Mouse (Mus musculus): Measurements from ENCODE around the gene Olfr12. TPM values are rescaled to one million over a fixed set of nuclear protein-coding genes. Genes with fewer than 3 reads are reported as not detected.

The Olfr12 gene
- total RNA-seq (2014; rRNA removed): not detected in 2 replicates
- not detected in 2 replicates for polyA plus RNA-seq (2012; rRNA removed)

DNA sequence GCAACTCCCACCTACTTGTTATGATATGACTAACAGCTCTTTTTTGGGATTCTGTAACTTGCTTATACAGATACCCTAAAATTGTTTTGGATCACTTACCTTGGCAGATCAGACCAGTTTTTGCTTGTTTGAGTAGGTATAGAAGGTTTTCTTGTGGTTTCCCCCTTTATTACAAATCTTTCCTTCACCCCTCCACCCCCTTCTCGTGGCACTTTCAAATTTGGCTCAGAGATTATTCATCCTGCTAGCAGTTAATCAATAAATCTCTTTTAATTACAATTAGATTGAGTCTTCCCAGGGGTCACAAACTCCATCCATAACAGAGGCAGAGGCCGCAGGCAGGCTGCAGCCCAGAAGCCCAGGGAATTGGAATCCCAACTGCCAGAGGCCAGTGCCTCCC is at the start of gene Olfr12:
TSS of gene Olfr12 (plus strand) at position 301 of the 400 bp plus-strand sequence.
- 59% methylated on average over 2 of the region's 2 CpGs for WGBS
- TF ChIP-seq POLR2A (IDR thresholded peaks at IDR 0.05; ENCODE audit: extremely low read depth, insufficient read depth, low read length) (no peak), CTCF (IDR thresholded peaks at IDR 0.05; ENCODE audit: low read depth, low read length) (no peak)
- Histone ChIP-seq H3K79me2 (ENCODE audit: control insufficient read depth, insufficient read depth, low read length) (no peaks in the 10 kb centered on the region), H3K4me1 (ENCODE audit: control insufficient read depth, insufficient read depth, low read length) (no peaks in the 10 kb centered on the region), H3K9ac (ENCODE audit: low read depth, low read length) (no peak within 1 kb of the TSS), H3K4me3 (ENCODE audit: insufficient read depth, low read depth, low read length) (no peak within 1 kb of the TSS), H3K36me3 (ENCODE audit: control insufficient read depth, insufficient read depth, low read length) (no peaks in the 10 kb centered on the region), H3K27me3 (ENCODE audit: control insufficient read depth, insufficient read depth, low read length) (no peaks in the 10 kb centered on the region), H3K27ac (replicated peaks; ENCODE audit: insufficient read depth, low read depth, low read length) (no peak within 1 kb of the TSS)
- DNase-seq (ENCODE audit: extremely low read depth, low read depth, low spot score): no peak

DNA sequence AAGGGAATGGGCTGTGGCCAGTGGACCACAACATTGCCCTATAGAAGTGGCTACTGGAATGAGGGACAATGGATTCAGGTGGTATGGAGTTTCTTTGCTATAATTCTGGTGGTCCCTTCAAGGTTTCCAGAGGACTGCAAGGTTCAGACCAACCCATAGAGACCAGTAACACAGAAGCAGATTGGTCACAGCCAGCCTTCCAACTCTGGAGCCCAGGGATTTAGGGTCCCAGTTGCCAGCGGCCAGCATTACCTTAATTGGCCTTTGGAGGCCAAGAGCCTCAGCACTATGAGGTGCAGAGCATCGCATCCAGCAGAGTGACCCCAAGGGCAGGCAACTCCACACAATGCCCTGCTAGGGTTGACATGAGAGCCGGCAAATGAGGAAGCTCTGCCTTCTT is 46.6 kb upstream of the Olfr12 start, which contains the start of gene Olfr1413:
TSS of gene Olfr1413 (plus strand) at position 301 of the 400 bp plus-strand sequence.
- H3K9ac ChIP-seq (ENCODE audit: low read depth, low read length): no peak within 1 kb of the TSS
- no peaks in the 10 kb centered on the region for H3K36me3 ChIP-seq (ENCODE audit: control insufficient read depth, insufficient read depth, low read length)
- 0 out of 2 replicates have a peak, but pooled peaks cover 2% of the 10 kb centered on the region for H3K27me3 ChIP-seq (ENCODE audit: control insufficient read depth, insufficient read depth, low read length)
- 89% methylated on average over 3 of the region's 3 CpGs for WGBS
- no peak for DNase-seq (ENCODE audit: extremely low read depth, low read depth, low spot score)
- TF ChIP-seq POLR2A (IDR thresholded peaks at IDR 0.05; ENCODE audit: extremely low read depth, insufficient read depth, low read length): no peak
- no peaks in the 10 kb centered on the region for H3K4me1 ChIP-seq (ENCODE audit: control insufficient read depth, insufficient read depth, low read length)
- H3K79me2 ChIP-seq (ENCODE audit: control insufficient read depth, insufficient read depth, low read length): no peaks in the 10 kb centered on the region
- H3K27ac ChIP-seq (replicated peaks; ENCODE audit: insufficient read depth, low read depth, low read length): no peak within 1 kb of the TSS
- no peak within 1 kb of the TSS for H3K4me3 ChIP-seq (ENCODE audit: insufficient read depth, low read depth, low read length)

DNA sequence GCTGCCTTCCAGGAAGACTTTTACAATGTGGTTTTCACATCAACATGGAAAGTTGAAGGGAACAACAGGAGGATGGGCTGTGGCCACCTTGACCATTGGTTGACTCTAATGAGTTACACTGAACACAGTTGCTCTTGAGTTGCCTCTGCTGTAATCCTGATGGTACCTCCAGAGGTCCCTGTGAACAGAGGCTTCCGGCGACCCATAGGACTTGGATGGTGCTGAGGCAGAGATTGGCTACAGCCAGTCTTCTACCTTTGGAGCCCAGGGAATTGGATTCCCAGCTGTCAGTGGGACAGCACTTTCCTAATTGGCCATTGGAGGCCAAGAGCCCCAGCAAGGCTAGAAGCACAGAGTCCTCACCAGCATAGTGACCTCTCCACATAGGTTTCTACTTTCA is 32.1 kb upstream of the Olfr12 start, which contains the start of gene Olfr1412:
TSS of gene Olfr1412 (plus strand) at position 301 of the 400 bp plus-strand sequence.
- 93% methylated on average over 2 of the region's 2 CpGs for WGBS
- TF ChIP-seq CTCF (IDR thresholded peaks at IDR 0.05; ENCODE audit: low read depth, low read length): no peak
- no peak for TF ChIP-seq POLR2A (IDR thresholded peaks at IDR 0.05; ENCODE audit: extremely low read depth, insufficient read depth, low read length)
- Histone ChIP-seq H3K36me3 (ENCODE audit: control insufficient read depth, insufficient read depth, low read length) (no peaks in the 10 kb centered on the region), H3K27ac (replicated peaks; ENCODE audit: insufficient read depth, low read depth, low read length) (no peak within 1 kb of the TSS), H3K4me3 (ENCODE audit: insufficient read depth, low read depth, low read length) (no peak within 1 kb of the TSS), H3K9ac (ENCODE audit: low read depth, low read length) (no peak within 1 kb of the TSS), H3K79me2 (ENCODE audit: control insufficient read depth, insufficient read depth, low read length) (no peaks in the 10 kb centered on the region), H3K27me3 (ENCODE audit: control insufficient read depth, insufficient read depth, low read length) (no peaks in the 10 kb centered on the region), H3K4me1 (ENCODE audit: control insufficient read depth, insufficient read depth, low read length) (no peaks in the 10 kb centered on the region)
- DNase-seq (ENCODE audit: extremely low read depth, low read depth, low spot score): no peak

DNA sequence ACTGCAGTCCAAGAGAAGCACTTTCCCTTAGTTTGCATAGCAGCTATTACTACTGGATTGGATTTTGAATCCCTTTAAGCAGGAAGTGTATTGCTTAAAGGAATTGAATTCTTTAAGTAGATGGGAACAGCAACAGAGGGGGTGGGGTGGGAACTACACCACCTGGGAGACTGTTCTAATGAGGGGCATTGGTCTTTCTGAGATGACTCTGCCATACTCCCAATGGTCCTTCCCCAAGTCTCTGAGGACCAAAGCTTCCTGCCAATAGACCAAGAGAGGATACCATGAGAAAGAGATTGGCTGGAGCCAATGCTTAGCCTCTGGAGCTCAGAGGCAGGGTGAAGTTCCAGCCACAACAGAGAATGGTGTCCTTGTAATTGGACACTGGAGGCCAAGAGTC is 23.5 kb upstream of the Olfr12 start, which contains the start of gene Olfr1411:
TSS of gene Olfr1411 (plus strand) at position 301 of the 400 bp plus-strand sequence.
- no peak for TF ChIP-seq CTCF (IDR thresholded peaks at IDR 0.05; ENCODE audit: low read depth, low read length)
- TF ChIP-seq POLR2A (IDR thresholded peaks at IDR 0.05; ENCODE audit: extremely low read depth, insufficient read depth, low read length): no peak
- Histone ChIP-seq H3K79me2 (ENCODE audit: control insufficient read depth, insufficient read depth, low read length) (no peaks in the 10 kb centered on the region), H3K36me3 (ENCODE audit: control insufficient read depth, insufficient read depth, low read length) (no peaks in the 10 kb centered on the region), H3K27ac (replicated peaks; ENCODE audit: insufficient read depth, low read depth, low read length) (no peak within 1 kb of the TSS), H3K4me1 (ENCODE audit: control insufficient read depth, insufficient read depth, low read length) (no peaks in the 10 kb centered on the region), H3K4me3 (ENCODE audit: insufficient read depth, low read depth, low read length) (no peak within 1 kb of the TSS), H3K9ac (ENCODE audit: low read depth, low read length) (no peak within 1 kb of the TSS), H3K27me3 (ENCODE audit: control insufficient read depth, insufficient read depth, low read length) (no peaks in the 10 kb centered on the region)
- DNase-seq (ENCODE audit: extremely low read depth, low read depth, low spot score): no peak

DNA sequence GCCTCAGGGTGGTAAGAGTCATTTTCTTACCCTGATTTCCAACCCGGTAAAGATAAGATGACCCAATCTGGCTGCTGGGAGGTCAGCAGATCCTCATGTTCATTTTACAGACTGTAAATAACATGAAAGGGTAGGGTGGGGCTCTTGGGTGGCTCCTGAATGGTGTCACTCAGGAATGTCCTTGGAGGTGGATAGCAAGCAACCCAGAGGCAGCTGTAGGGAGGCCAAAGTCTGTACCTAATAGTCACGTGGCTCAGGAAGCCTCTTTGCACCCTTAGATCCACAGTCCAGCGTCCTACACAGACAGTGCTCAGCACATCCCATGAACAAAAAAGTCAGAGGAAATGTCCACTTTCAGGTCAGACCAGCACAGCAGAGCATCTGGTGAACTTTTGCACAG is 21.6 kb upstream of the Olfr12 start:
- Histone ChIP-seq H3K27me3 (ENCODE audit: control insufficient read depth, insufficient read depth, low read length) (no peaks in the 10 kb centered on the region), H3K4me3 (ENCODE audit: insufficient read depth, low read depth, low read length) (no peak overlapping the region), H3K9ac (ENCODE audit: low read depth, low read length) (no peak overlapping the region), H3K79me2 (ENCODE audit: control insufficient read depth, insufficient read depth, low read length) (no peaks in the 10 kb centered on the region), H3K27ac (replicated peaks; ENCODE audit: insufficient read depth, low read depth, low read length) (no peak overlapping the region), H3K4me1 (ENCODE audit: control insufficient read depth, insufficient read depth, low read length) (no peaks in the 10 kb centered on the region), H3K36me3 (ENCODE audit: control insufficient read depth, insufficient read depth, low read length) (no peaks in the 10 kb centered on the region)
- DNase-seq (ENCODE audit: extremely low read depth, low read depth, low spot score): no peak
- TF ChIP-seq CTCF (IDR thresholded peaks at IDR 0.05; ENCODE audit: low read depth, low read length): no peak
- no peak for TF ChIP-seq POLR2A (IDR thresholded peaks at IDR 0.05; ENCODE audit: extremely low read depth, insufficient read depth, low read length)
- 75% methylated on average over 3 of the region's 3 CpGs for WGBS

DNA sequence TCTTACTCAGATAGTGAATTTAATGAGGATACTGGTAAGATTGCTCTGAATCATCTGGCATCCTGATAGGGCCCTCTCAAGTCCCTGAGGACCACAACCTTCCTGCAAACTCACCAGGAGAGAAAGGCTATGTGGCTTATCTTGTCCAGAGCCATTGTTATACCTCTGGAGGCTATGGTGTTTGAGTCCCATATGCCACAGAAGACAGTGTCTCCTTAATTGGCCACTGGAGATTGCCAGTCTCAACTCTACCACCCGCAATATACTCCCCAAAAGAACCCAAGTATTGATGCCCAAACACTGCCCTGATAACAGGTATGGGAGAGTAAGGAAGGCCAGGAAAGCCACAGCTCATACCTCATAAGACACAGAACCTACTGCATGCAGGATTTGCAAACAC is 12.1 kb upstream of the Olfr12 start, which contains the start of gene Olfr1410:
TSS of gene Olfr1410 (plus strand) at position 301 of the 400 bp plus-strand sequence.
- no peaks in the 10 kb centered on the region for H3K36me3 ChIP-seq (ENCODE audit: control insufficient read depth, insufficient read depth, low read length)
- TF ChIP-seq POLR2A (IDR thresholded peaks at IDR 0.05; ENCODE audit: extremely low read depth, insufficient read depth, low read length): no peak
- TF ChIP-seq CTCF (IDR thresholded peaks at IDR 0.05; ENCODE audit: low read depth, low read length): no peak
- DNase-seq (ENCODE audit: extremely low read depth, low read depth, low spot score): no peak
- H3K27ac ChIP-seq (replicated peaks; ENCODE audit: insufficient read depth, low read depth, low read length): no peak within 1 kb of the TSS
- no peak within 1 kb of the TSS for H3K4me3 ChIP-seq (ENCODE audit: insufficient read depth, low read depth, low read length)
- H3K27me3 ChIP-seq (ENCODE audit: control insufficient read depth, insufficient read depth, low read length): no peaks in the 10 kb centered on the region
- WGBS: 69% methylated on average over 1 of the region's 1 CpGs
- H3K79me2 ChIP-seq (ENCODE audit: control insufficient read depth, insufficient read depth, low read length): no peaks in the 10 kb centered on the region
- no peak within 1 kb of the TSS for H3K9ac ChIP-seq (ENCODE audit: low read depth, low read length)
- H3K4me1 ChIP-seq (ENCODE audit: control insufficient read depth, insufficient read depth, low read length): no peaks in the 10 kb centered on the region

Data from liver, adult 2 months (tissue).